Comparison of ENCODE assay signal across 8 mouse cellular contexts in genomic region chr4:31642161-31642560, GRCm38 (mm10).
DNase-seq lines count a peak whose midpoint lies in the region; ATAC-seq and TF ChIP-seq lines count a peak whose summit lies in the region.

No protein-coding gene starts in this region.

- H3K4me3 ChIP-seq in kidney, postnatal 0 days (replicated peaks; ENCODE audit: low read depth, low read length), result no peak overlapping the region
- H3K4me3 ChIP-seq in forebrain, embryonic 14.5 days (ENCODE audit: low read depth, low read length), result no peak overlapping the region
- H3K4me3 ChIP-seq in hindbrain, embryonic 13.5 days, result no peak overlapping the region

- no peak overlapping the region for H3K27ac ChIP-seq in kidney, postnatal 0 days
- H3K27ac ChIP-seq in forebrain, embryonic 14.5 days (ENCODE audit: low read depth, low read length), result no peak overlapping the region
- peak overlapping the region; percentile 40; the same call in 1 of the 2 replicates for H3K27ac ChIP-seq in hindbrain, embryonic 13.5 days

- intact Hi-C loops in left cerebral cortex, postnatal 25 days (cut with DNase I), result loop anchor here (10.0 kb wide), 1 partner anchor 283 kb away; no protein-coding TSS in a partner anchor

- 40% methylated on average over 9 of the region's 9 CpGs for WGBS in kidney, postnatal 0 days
- WGBS in forebrain, embryonic 14.5 days, result 44% methylated on average over 9 of the region's 9 CpGs
- WGBS in hindbrain, embryonic 13.5 days, result 47% methylated on average over 9 of the region's 9 CpGs

- H3K9me3 ChIP-seq in kidney, postnatal 0 days (replicated peaks; ENCODE audit: low read length), result no peaks in the 10 kb centered on the region
- H3K9me3 ChIP-seq in forebrain, embryonic 14.5 days (replicated peaks; ENCODE audit: control insufficient read depth, low read length), result no peaks in the 10 kb centered on the region
- H3K9me3 ChIP-seq in hindbrain, embryonic 13.5 days, result no peaks in the 10 kb centered on the region

- TF ChIP-seq CTCF in kidney, postnatal 0 days (IDR thresholded peaks at IDR 0.05; ENCODE audit: low read depth), result peak; percentile 72

- peaks cover 4% of the 10 kb centered on the region for H3K4me1 ChIP-seq in kidney, postnatal 0 days (replicated peaks; ENCODE audit: insufficient read depth, low read length)
- peaks cover 3% of the 10 kb centered on the region; the same call in 1 of the 2 replicates for H3K4me1 ChIP-seq in forebrain, embryonic 14.5 days (ENCODE audit: control insufficient read depth, insufficient read depth, low read length)
- H3K4me1 ChIP-seq in hindbrain, embryonic 13.5 days (replicated peaks), result peaks cover 10% of the 10 kb centered on the region

- H3K4me2 ChIP-seq in kidney, postnatal 0 days (ENCODE audit: low read length), result peak overlapping the region; percentile 28; the same call in 1 of the 2 replicates
- no peak overlapping the region for H3K4me2 ChIP-seq in forebrain, embryonic 14.5 days (ENCODE audit: low read length)
- H3K4me2 ChIP-seq in hindbrain, embryonic 13.5 days, result peak overlapping the region; percentile 6; the same call in 1 of the 2 replicates

- DNase-seq in kidney, postnatal 0 days (ENCODE audit: low spot score), result peak; percentile 88
- no peak for DNase-seq in kidney, adult 18-20 months
- peak; percentile 9 for DNase-seq in cerebellum, adult 11-12 months
- peak; percentile 86 for DNase-seq in forebrain, embryonic 14.5 days (ENCODE audit: low spot score)
- peak; percentile 70 to 80 for DNase-seq in left cerebral cortex, postnatal 25 days (ENCODE audit: low spot score in 2 of 2)
- peak; percentile 66 for DNase-seq in retina, postnatal 1 day
- DNase-seq in spleen, postnatal 4 days (ENCODE audit: low spot score in 2 of 2), result no peak

- no peak overlapping the region for H3K9ac ChIP-seq in kidney, postnatal 0 days (ENCODE audit: low read depth, low read length)
- no peak overlapping the region for H3K9ac ChIP-seq in forebrain, embryonic 14.5 days (ENCODE audit: low read length)
- no peak overlapping the region for H3K9ac ChIP-seq in hindbrain, embryonic 13.5 days

- H3K27me3 ChIP-seq in kidney, postnatal 0 days (ENCODE audit: insufficient read depth, low read length), result no peaks in the 10 kb centered on the region
- H3K27me3 ChIP-seq in forebrain, embryonic 14.5 days (replicated peaks; ENCODE audit: control insufficient read depth, insufficient read depth, low read length), result no peaks in the 10 kb centered on the region
- H3K27me3 ChIP-seq in hindbrain, embryonic 13.5 days, result no peaks in the 10 kb centered on the region

- H3K36me3 ChIP-seq in kidney, postnatal 0 days (ENCODE audit: insufficient read depth, low read length), result no peaks in the 10 kb centered on the region
- no peaks in the 10 kb centered on the region for H3K36me3 ChIP-seq in forebrain, embryonic 14.5 days (ENCODE audit: control insufficient read depth, insufficient read depth, low read length)
- H3K36me3 ChIP-seq in hindbrain, embryonic 13.5 days, result no peaks in the 10 kb centered on the region

- peak; percentile 85 for ATAC-seq in kidney, postnatal 0 days (replicated peaks; ENCODE audit: low FRiP score, low read depth)
- peak; percentile 94 for ATAC-seq in forebrain, embryonic 14.5 days
- peak; percentile 94 for ATAC-seq in hindbrain, embryonic 13.5 days (ENCODE audit: low FRiP score)

Comparison
In these comparisons a context has a peak if more than half of its experiments do, and no peak if none do; other contexts are left out.
1. DNase-seq: peak in kidney, postnatal 0 days (single experiment), cerebellum, adult 11-12 months (single experiment), forebrain, embryonic 14.5 days (single experiment), left cerebral cortex, postnatal 25 days (2 of 2) and retina, postnatal 1 day (single experiment); none in kidney, adult 18-20 months (single experiment) and spleen, postnatal 4 days (0 of 2).
2. Peak in every context shown above with its lines, with median percentiles within 50 percentile points of each other: ATAC-seq.